Mouse (Mus musculus) right cerebral cortex, postnatal 10 days (tissue): ENCODE measurements around the gene Apol7c.
"Not testable (repeated sequence)": the region's sequence is repeated elsewhere in the genome, so short reads cannot be mapped to it uniquely, and the experiment has no call there.

ENCODE experiments used
- DNase-seq, 2 experiments: peaks; one replicate each; pipeline ENCODE4 v3.0.0; 2021; ENCODE audit warnings: low spot score in 2 of 2

The Apol7c gene

DNA sequence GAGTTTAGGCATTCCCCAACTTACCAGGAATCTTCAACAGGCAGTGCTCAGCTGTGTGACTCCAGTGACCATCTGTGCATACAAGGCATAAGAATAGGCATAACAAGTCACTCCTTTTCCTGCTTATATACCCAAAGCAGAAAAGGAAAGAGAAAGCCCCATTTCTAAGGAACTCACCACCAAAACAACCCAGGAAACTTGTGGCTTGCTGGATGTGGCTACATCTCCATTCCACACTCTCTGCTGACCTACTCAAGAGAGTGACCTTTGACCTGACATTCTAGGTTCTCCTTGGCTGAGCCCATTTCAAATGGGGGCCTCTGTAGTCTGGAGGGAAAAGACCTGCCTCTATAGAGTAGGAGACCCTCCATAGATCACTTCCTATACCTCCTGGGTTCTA, at the start of gene Apol7c:
TSS of gene Apol7c (minus strand) at position 101 of the 400 bp plus-strand sequence.
- no peak for DNase-seq

DNA sequence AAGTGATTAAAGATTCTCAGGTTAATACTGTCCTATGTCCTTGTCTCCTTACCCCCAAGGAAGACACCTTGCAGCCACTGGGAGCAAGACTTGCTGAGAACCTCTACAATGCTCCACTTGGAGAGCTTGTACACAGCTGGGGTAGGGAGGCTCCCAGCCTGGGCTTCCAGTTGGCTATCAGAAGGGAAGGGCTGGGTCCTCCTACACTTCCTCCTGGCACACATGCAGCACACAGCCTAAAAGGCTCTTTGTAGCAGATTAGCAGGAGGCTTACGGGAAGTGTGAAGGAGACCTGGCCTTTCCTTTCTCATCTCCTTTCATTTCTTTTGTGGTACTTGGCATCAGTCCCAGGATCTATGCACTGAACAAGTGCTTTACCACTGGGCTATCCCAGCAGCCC, 48.6 kb upstream of the Apol7c start:
- peak; percentile 28 to 32 for DNase-seq

DNA sequence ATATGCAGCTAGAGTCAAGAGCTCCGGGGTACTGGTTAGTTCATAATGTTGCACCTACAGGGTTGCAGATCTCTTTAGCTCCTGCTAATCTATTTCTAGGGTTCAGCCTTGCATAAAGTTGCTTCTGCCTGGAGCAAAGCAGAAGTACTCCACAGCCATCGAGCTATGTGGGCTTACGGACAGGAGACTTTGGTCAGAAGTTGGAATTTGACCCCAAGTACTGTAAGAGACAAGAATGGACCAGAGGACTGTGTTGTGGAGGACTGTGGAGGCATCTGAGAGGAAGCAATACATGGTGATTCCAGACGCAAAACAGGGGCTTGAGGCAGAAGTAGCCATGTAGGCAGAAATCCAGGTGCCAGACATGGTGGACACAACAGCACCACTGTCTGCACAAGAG, 46.2 kb upstream of the Apol7c start:
- no peak for DNase-seq

DNA sequence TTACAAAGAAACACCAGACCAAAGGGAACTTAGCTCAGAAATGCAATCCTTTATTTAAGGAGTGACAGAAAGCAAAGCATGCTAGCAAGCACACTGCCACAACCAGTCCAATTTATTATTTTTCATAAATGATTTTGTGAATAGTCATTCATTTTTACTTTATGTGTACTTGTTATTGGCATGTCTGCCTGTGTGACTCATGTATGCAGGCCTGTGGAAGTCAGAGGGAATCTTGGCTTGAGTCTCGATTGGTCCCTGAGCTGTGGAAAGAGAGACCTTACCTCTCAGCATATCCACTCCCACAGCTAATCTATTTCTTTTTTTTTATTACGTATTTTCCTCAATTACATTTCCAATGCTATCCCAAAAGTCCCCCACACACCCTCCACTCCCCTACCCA, 45.7 kb upstream of the Apol7c start:
- DNase-seq: no peak

DNA sequence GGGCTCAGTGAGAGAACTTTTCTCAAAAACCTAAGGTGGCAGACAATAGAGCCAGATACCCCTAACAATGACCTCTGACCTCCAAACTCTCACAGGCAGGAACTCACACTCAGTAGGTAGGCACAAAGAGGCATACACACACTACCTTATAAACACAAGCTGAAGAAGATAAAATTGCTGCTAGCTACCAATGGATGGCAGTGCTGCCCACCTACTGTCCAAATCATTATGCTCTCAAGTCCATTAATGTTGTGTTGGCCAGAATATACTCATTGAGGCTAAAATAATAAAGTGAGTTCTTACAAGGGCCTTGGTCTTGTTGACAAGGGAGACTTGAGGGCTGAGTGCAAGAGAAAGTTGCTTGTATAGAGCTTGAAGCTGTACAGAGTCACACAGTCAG, 30.1 kb upstream of the Apol7c start:
- no peak for DNase-seq

DNA sequence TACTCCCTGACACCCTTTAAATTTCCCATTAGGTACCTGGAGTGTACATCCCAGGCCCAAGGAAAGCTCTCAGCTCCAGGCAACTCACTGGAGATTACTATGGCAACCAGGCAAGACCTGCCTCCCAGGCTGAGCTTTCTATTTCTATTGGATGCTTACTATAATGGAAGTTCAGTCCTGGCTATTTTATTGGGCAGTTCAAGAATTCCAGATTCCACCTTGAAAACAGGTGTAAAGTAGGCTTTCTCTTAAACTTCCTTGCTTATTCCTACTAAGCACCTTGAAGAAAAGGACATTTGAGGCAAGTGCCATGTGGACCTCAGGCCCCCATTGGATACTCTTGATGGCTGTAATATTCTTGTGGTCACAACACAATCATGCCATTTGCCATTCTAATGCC, 28.7 kb upstream of the Apol7c start, which contains the start of gene 1700025B11Rik:
TSS of gene 1700025B11Rik (minus strand) at position 101 of the 400 bp plus-strand sequence.
- no peak for DNase-seq

DNA sequence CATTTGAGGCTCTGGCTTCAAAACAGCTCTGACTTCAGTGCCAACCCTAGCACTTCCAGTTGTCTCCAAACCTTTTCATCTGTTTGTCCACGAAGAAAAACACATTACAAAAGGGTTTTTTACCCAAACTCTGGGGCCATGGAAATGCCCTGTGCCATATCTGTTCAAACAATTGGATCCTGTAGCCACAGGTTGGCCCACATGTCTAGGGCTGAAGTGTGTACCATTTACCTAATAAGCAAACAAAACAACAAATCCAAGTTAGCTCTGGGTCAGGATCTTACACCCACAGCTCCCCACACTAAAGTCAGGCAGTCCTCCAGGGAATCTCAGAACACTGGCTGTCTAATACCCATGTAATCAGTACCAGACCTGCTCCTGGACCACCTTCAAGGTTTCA, 6.1 kb upstream of the Apol7c start:
- DNase-seq: not testable (repeated sequence)

DNA sequence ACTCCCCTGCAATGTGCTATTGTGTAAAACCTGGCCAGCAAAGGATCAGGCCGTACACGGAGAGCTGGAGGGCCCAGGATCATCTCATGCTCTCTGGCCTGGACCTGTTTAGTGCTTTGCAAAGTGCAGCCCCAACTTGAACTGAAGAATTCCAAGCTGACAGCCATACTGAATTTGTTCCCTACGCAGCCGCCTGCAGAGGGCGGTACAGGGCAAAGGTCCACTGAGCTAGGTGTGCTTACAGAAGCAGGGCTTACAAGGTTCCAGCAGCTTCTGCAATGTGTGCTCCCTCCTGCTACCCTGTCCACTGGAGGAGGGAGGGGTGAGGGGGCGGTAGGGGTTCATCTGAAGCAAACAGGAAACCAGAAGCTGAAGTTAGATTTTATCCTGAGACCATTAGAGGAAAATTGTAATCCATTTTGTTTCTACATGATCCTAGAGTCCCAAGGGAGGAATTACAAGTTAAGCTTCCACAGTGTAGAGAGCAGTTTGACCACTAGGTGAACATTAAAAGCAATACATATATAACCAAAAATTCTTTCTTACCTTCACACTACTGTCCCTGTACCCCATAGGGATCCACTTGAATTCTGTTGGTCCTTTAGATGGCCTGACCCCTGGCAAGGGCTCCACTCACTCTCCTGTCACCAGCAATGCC, 9.8 kb downstream of the Apol7c start:
- peak; percentile 37 to 62 for DNase-seq

DNA sequence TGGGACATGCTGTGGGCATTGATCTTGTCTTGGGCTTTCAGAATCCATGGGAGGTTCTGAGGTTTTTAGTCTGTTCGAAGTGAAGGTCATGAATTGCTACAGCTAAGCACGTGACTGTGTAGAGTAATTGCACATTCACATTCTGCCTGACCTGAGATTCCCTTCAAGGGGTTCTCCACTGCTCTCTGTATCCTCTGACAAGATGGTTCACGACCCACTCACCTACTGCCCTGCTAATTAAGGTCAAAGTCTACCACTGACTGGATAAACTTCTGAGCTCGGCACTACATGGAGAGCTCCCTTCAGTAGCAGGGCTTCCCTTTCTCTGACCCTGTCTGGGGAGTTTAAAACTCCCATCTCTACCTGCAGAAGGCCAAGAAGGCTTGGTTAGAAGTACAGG, 12.5 kb downstream of the Apol7c start:
- not testable (repeated sequence) for DNase-seq

DNA sequence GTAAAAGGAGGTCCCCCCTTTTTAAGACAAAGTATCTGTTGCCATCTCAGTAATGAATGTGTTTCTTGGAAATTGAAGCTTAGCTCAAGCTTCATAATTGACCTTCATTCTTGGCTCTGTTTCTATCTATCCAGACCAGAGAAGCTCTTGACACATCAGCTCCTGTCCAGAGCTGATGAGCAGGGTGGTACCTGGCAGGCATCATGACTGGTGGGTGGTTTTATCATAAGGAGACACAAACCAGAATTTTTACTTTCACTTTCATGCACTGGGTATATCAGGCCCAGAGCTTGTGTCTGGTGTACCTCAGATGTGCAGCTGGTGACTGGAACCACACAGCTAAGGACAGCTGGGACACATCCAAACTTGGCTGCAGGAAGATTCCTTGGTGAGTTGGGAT, 25.1 kb downstream of the Apol7c start, which contains the start of gene Apol11a:
TSS of gene Apol11a (plus strand) at position 306 of the 400 bp plus-strand sequence.
- not testable (repeated sequence) for DNase-seq

DNA sequence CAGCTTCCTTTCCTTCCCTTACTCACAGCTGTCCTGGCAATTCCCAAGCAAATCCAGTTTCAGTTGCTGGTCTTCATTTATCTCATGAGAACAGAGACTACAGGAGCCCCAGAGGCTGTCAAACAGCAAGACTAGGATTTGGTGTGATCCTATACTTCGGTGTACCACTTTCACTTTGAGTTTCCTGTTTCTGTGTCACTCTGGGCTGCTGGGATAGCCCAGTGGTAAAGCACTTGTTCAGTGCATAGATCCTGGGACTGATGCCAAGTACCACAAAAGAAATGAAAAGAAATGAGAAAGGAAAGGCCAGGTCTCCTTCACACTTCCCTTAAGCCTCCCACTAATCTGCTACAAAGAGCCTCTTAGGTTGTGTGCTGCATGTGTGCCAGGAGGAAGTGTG, 38.4 kb downstream of the Apol7c start:
- not testable (repeated sequence) for DNase-seq

DNA sequence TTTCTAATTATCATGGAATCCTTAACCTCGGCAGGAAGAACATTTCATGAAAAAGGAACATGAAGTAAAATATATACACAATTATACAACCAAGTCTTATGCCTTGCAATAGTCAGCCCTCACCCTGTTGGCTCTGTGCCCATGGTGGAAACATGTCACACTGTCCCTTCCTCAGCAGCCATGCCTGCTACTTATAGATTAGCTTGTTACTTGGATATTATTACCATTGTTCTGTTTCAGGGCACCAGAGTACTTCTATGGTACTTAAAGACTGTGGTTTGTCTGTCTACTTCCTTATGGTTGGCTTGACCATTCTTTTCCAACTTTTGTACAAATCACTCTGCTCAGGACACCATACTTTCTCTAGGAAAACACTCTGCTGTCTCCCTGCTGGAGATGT, 39.9 kb downstream of the Apol7c start:
- DNase-seq: not testable (repeated sequence)

DNA sequence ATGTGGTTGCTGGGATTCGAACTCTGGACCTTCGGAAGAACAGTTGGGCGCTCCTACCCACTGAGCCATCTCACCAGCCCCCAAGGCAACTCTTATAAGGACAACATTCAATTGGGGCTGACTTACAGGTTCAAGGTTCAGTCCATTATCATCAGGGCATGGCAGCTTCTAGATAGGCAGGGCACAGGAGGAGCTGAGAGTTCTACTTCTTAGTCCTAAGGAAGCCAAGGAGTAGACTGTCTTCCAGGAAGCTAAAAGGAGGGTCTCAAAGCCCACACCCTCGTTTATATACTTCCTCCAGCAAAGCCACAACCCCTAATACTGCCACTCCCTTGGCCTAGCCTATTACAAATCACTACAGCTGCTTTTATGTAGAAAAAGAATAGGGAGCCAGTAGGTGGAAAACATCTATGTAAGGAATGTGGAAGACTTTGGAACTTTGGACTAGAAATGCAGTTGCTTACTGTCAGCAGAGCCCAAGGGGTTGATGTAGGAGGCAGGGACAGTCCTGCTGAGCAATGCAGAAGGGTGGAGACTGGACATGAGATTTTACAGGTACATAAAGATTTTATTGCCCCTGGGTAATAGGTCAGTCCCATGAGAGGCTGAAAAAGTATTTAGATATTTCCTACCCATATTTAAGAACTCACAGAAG, 50.8 kb downstream of the Apol7c start:
- no peak for DNase-seq

DNA sequence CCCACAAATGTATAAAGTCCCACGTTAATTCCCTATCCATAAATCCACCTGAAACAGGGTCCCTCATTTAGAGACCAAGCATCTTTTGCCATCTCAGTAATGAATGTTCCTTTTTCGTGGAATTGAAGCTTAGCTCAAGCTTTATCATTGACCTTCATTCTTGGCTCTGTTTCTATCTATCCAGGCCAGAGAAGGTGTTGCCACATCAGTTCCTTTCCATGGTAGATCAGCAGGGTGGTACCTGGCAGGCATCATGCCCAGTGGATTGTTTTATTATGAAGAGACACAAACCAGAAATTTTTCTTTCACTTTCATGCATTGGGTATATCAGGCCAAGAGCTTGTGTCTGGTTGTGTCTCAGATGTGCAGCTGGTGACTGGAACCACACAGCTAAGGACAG, 56.4 kb downstream of the Apol7c start, which contains the start of gene Apol10a:
TSS of gene Apol10a (plus strand) at position 355 of the 400 bp plus-strand sequence.
- not testable (repeated sequence) for DNase-seq
